In genomic region chr15:80173781-80174597, GRCm38 (mm10) we compare ENCODE assay signal across 8 mouse cellular contexts. TPM values are rescaled to one million over a fixed set of nuclear protein-coding genes. Genes with fewer than 3 reads are reported as not detected.
DNase-seq lines count a peak whose midpoint lies in the region; ATAC-seq and TF ChIP-seq lines count a peak whose summit lies in the region.

No protein-coding gene starts in this region.

- no peaks in the 10 kb centered on the region for H3K36me3 ChIP-seq in heart, embryonic 15.5 days
- H3K36me3 ChIP-seq in hindbrain, postnatal 0 days (ENCODE audit: insufficient read depth, low read length) = no peaks in the 10 kb centered on the region
- H3K36me3 ChIP-seq in liver, embryonic 14.5 days (replicated peaks; ENCODE audit: control insufficient read depth, insufficient read depth, low read depth) = no peaks in the 10 kb centered on the region
- no peaks in the 10 kb centered on the region for H3K36me3 ChIP-seq in small intestine, adult 2 months (ENCODE audit: control insufficient read depth, insufficient read depth, low read length)

- H3K4me3 ChIP-seq in heart, embryonic 15.5 days = peak overlapping the region; percentile 70
- H3K4me3 ChIP-seq in hindbrain, postnatal 0 days (ENCODE audit: low read length) = peak overlapping the region; percentile 94
- H3K4me3 ChIP-seq in liver, embryonic 14.5 days (ENCODE audit: insufficient read depth in 1 of 2, low read depth in 2 of 2, low read length in 2 of 2) = peak overlapping the region; percentile 47 to 56
- H3K4me3 ChIP-seq in small intestine, adult 2 months (ENCODE audit: low read depth, low read length) = peak overlapping the region; percentile 75

- peaks cover 39% of the 10 kb centered on the region; the same call in 1 of the 2 replicates for H3K27me3 ChIP-seq in heart, embryonic 15.5 days
- H3K27me3 ChIP-seq in hindbrain, postnatal 0 days (ENCODE audit: insufficient read depth, low read length) = no peaks in the 10 kb centered on the region
- H3K27me3 ChIP-seq in liver, embryonic 14.5 days (ENCODE audit: control insufficient read depth, insufficient read depth, low read length) = peaks cover 46% of the 10 kb centered on the region
- no peaks in the 10 kb centered on the region for H3K27me3 ChIP-seq in small intestine, adult 2 months (ENCODE audit: control insufficient read depth, insufficient read depth, low read length)

- DNase-seq in heart, postnatal 4 days = no peak
- DNase-seq in MN1 (ENCODE audit: low spot score) = peak; percentile 34
- peak; percentile 55 for DNase-seq in embryo, embryonic 10.5 days (ENCODE audit: low spot score)
- DNase-seq in hindbrain, postnatal 0 days (ENCODE audit: low spot score) = peak; percentile 67
- no peak for DNase-seq in liver, embryonic 14.5 days (ENCODE audit: low read depth in 3 of 3, low spot score in 3 of 3)

- peak overlapping the region; percentile 39; the same call in 1 of the 2 replicates for H3K27ac ChIP-seq in heart, embryonic 15.5 days
- peak overlapping the region; percentile 86 for H3K27ac ChIP-seq in hindbrain, postnatal 0 days
- H3K27ac ChIP-seq in liver, embryonic 14.5 days = no peak overlapping the region
- H3K27ac ChIP-seq in small intestine, adult 2 months (ENCODE audit: insufficient read depth, low read depth, low read length) = 0 out of 2 replicates have a peak overlapping the region, but pooled peaks have one; percentile 28

- peak overlapping the region; percentile 98 for H3K4me2 ChIP-seq in heart, embryonic 15.5 days
- peak overlapping the region; percentile 76 for H3K4me2 ChIP-seq in hindbrain, postnatal 0 days (ENCODE audit: low read depth, low read length)
- H3K4me2 ChIP-seq in liver, embryonic 14.5 days (ENCODE audit: low read depth) = peak overlapping the region; percentile 56

- 1% methylated on average over 47 of the region's 60 CpGs for whole genome bisulfite sequencing in heart, embryonic 15.5 days
- 3% methylated on average over 53 of the region's 60 CpGs for WGBS in hindbrain, postnatal 0 days
- 4% methylated on average over 54 of the region's 60 CpGs for WGBS in liver, embryonic 14.5 days (ENCODE audit: insufficient replicate concordance)
- 7% methylated on average over 51 of the region's 60 CpGs for WGBS in small intestine, adult 2 months

- H3K9me3 ChIP-seq in heart, embryonic 15.5 days (replicated peaks) = no peaks in the 10 kb centered on the region
- H3K9me3 ChIP-seq in hindbrain, postnatal 0 days (ENCODE audit: low read length) = no peaks in the 10 kb centered on the region
- H3K9me3 ChIP-seq in liver, embryonic 14.5 days (ENCODE audit: control insufficient read depth, low read length) = no peaks in the 10 kb centered on the region

- TF ChIP-seq POLR2A in small intestine, adult 2 months (IDR thresholded peaks at IDR 0.05; ENCODE audit: low read depth, low read length) = no peak

- H3K4me1 ChIP-seq in heart, embryonic 15.5 days (replicated peaks) = peaks cover 26% of the 10 kb centered on the region
- H3K4me1 ChIP-seq in hindbrain, postnatal 0 days (ENCODE audit: insufficient read depth, low read length) = peaks cover 19% of the 10 kb centered on the region
- H3K4me1 ChIP-seq in liver, embryonic 14.5 days (replicated peaks; ENCODE audit: control insufficient read depth in 2 of 2, insufficient read depth in 2 of 2, low read length in 1 of 2) = no peaks in the 10 kb centered on the region; a peak in 2 of 4 replicates
- H3K4me1 ChIP-seq in small intestine, adult 2 months (ENCODE audit: control insufficient read depth, insufficient read depth, insufficient read length, low read length) = peaks cover 13% of the 10 kb centered on the region

- no peak for TF ChIP-seq EP300 in liver, embryonic 14.5 days (IDR thresholded peaks at IDR 0.05; ENCODE audit: low read depth)

- ATAC-seq in heart, embryonic 15.5 days (replicated peaks; ENCODE audit: insufficient number of reproducible peaks, insufficient read depth, low FRiP score, low read depth) = peak; percentile 21; the same call in 1 of the 2 replicates
- ATAC-seq in hindbrain, postnatal 0 days = peak; percentile 55
- no peak for ATAC-seq in liver, embryonic 14.5 days (ENCODE audit: insufficient read depth)
- ATAC-seq in CD4-positive, CD25-positive, alpha-beta regulatory T cell, adult 4 months = no peak

- H3K9ac ChIP-seq in heart, embryonic 15.5 days = peak overlapping the region; percentile 54
- peak overlapping the region; percentile 95 for H3K9ac ChIP-seq in hindbrain, postnatal 0 days (replicated peaks; ENCODE audit: low read length)
- H3K9ac ChIP-seq in liver, embryonic 14.5 days (replicated peaks) = no peak overlapping the region; the same call in 1 of the 2 replicates

- no peak for TF ChIP-seq CTCF in hindbrain, postnatal 0 days (IDR thresholded peaks at IDR 0.05; ENCODE audit: low read depth)
- no peak for TF ChIP-seq CTCF in liver, embryonic 14.5 days (IDR thresholded peaks at IDR 0.05; ENCODE audit: low read depth)
- TF ChIP-seq CTCF in small intestine, adult 2 months (IDR thresholded peaks at IDR 0.05; ENCODE audit: extremely low read depth, insufficient read length, insufficient replicate concordance, low read depth, low read length) = no peak

RNA-seq across cellular contexts. Expression of gene Mgat3, which starts 0.5 kb away (rescaled TPM):
- polyA plus RNA-seq in heart, embryonic 15.5 days (2015; fragmentation: Nextera tagmentation; extraction: Ambion mirVana) = 0.93 and 2.5 TPM in 2 replicates
- total RNA-seq in heart, postnatal 4 days (2021) = 1 to 10 TPM; 2.5 TPM
- 99.6 and 106 TPM in 2 replicates for total RNA-seq in hindbrain, postnatal 0 days (2014; rRNA removed)
- 13.2 and 13.5 TPM in 2 replicates for polyA plus RNA-seq in hindbrain, postnatal 0 days (2015; fragmentation: Nextera tagmentation; extraction: Ambion mirVana)
- polyA plus RNA-seq in liver, embryonic 14.5 days (2012; rRNA removed) = 0.95 and 1.0 TPM in 2 replicates
- polyA plus RNA-seq in liver, embryonic 14.5 days (2014; fragmentation: Nextera tagmentation; extraction: Ambion mirVana) = 0.33 and 0.45 TPM in 2 replicates
- 28.4 and 62.6 TPM in 2 replicates for polyA plus RNA-seq in small intestine, adult 2 months (2012; rRNA removed)
- polyA plus RNA-seq in CD4-positive, CD25-positive, alpha-beta regulatory T cell, adult 4 months (2017; shearing (Covaris generic)) = under 1 TPM in 1 of 2 experiments, not detected in 1; 0.13 TPM

RNA-seq across cellular contexts. Expression of gene Tab1, which starts 41.1 kb away (rescaled TPM):
- 25.0 and 33.6 TPM in 2 replicates for polyA plus RNA-seq in heart, embryonic 15.5 days (2015; fragmentation: Nextera tagmentation; extraction: Ambion mirVana)
- 10 to 100 TPM; 36.5 to 37.0 TPM for total RNA-seq in heart, postnatal 4 days (2021)
- total RNA-seq in hindbrain, postnatal 0 days (2014; rRNA removed) = 55.0 and 58.6 TPM in 2 replicates
- polyA plus RNA-seq in hindbrain, postnatal 0 days (2015; fragmentation: Nextera tagmentation; extraction: Ambion mirVana) = 26.5 and 27.9 TPM in 2 replicates
- 11.2 and 11.9 TPM in 2 replicates for polyA plus RNA-seq in liver, embryonic 14.5 days (2012; rRNA removed)
- 9.4 and 10.8 TPM in 2 replicates for polyA plus RNA-seq in liver, embryonic 14.5 days (2014; fragmentation: Nextera tagmentation; extraction: Ambion mirVana)
- 14.7 and 28.6 TPM in 2 replicates for polyA plus RNA-seq in small intestine, adult 2 months (2012; rRNA removed)
- polyA plus RNA-seq in CD4-positive, CD25-positive, alpha-beta regulatory T cell, adult 4 months (2017; shearing (Covaris generic)) = 10 to 100 TPM; 12.0 to 39.6 TPM

RNA-seq across cellular contexts. Expression of gene Mief1, which starts 59.8 kb away (rescaled TPM):
- polyA plus RNA-seq in heart, embryonic 15.5 days (2015; fragmentation: Nextera tagmentation; extraction: Ambion mirVana) = 21.1 and 26.8 TPM in 2 replicates
- 10 to 100 TPM; 38.0 to 38.3 TPM for total RNA-seq in heart, postnatal 4 days (2021)
- 46.3 and 51.1 TPM in 2 replicates for total RNA-seq in hindbrain, postnatal 0 days (2014; rRNA removed)
- polyA plus RNA-seq in hindbrain, postnatal 0 days (2015; fragmentation: Nextera tagmentation; extraction: Ambion mirVana) = 20.3 and 22.0 TPM in 2 replicates
- 4.3 and 4.8 TPM in 2 replicates for polyA plus RNA-seq in liver, embryonic 14.5 days (2012; rRNA removed)
- 13.3 and 14.5 TPM in 2 replicates for polyA plus RNA-seq in liver, embryonic 14.5 days (2014; fragmentation: Nextera tagmentation; extraction: Ambion mirVana)
- 9.4 and 16.7 TPM in 2 replicates for polyA plus RNA-seq in small intestine, adult 2 months (2012; rRNA removed)
- 10 to 100 TPM; 33.6 to 42.7 TPM for polyA plus RNA-seq in CD4-positive, CD25-positive, alpha-beta regulatory T cell, adult 4 months (2017; shearing (Covaris generic))

Comparison
In these comparisons a context has a peak if more than half of its experiments do, and no peak if none do; other contexts are left out.
1. ATAC-seq: peak in heart, embryonic 15.5 days (single experiment) and hindbrain, postnatal 0 days (single experiment); none in liver, embryonic 14.5 days (single experiment) and CD4-positive, CD25-positive, alpha-beta regulatory T cell, adult 4 months (single experiment).
2. DNase-seq: peak in MN1 (single experiment), embryo, embryonic 10.5 days (single experiment) and hindbrain, postnatal 0 days (single experiment); none in heart, postnatal 4 days (single experiment) and liver, embryonic 14.5 days (0 of 3).
3. Peak in every context shown above with its lines, with median percentiles within 50 percentile points of each other: H3K4me2 ChIP-seq and H3K4me3 ChIP-seq.